Mouse (Mus musculus) CD4-positive, CD25-positive, alpha-beta regulatory T cell, adult 2 months (primary cell): ENCODE measurements at regions not wholly inside any gene's neighbourhood (a gene's known extent, or its start where the extent isn't known, plus 50 kb on each side); places are given as distances from the start of the nearest gene placed in this dataset.

Experiments used
- DNase-seq: peaks from one replicate; pipeline ENCODE4 v3.0.0-alpha.2; 2012; ENCODE audit warnings: low read depth, low spot score

- DNase-seq: no peak
Observed at GRCm38 (mm10) chr7:58488250-58488649, 167.7 kb upstream of the Atp10a start.
